Mouse (Mus musculus): Measurements from ENCODE around the gene Gm26566. TPM values are rescaled to one million over a fixed set of nuclear protein-coding genes. Genes with fewer than 3 reads are reported as not detected.
"Not testable (repeated sequence)": the region's sequence is repeated elsewhere in the genome, so short reads cannot be mapped to it uniquely, and the experiment has no call there.

Gm26566 gene
- total RNA-seq, 2 experiments from 2014 or later = 0.50 TPM

DNA sequence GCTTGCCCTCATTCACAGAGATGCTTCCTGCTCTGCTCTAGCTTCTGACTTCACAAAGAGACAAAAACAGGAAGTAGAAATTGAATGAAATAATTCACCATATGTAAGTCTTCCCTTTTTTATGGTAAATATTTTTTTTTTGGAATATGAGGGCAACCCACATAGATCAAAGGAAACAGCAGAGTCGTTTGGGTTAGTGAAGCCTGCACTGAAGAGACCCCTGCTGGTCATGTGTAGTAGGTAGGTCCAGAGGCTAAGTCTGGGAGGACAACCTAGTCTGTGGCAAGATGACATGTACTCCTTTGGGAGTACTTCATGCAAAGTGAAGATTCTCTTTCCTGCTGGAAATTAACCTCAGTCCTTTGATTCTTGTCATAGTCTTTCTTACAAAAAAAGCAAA, 5.7 kb downstream of the Gm26566 start:
- DNase-seq = peak; percentile 35 to 65
- intact Hi-C loops (cut with DNase I) = loop anchor here (1.0 kb wide), 1 partner anchor 31 kb away; no protein-coding TSS in a partner anchor

DNA sequence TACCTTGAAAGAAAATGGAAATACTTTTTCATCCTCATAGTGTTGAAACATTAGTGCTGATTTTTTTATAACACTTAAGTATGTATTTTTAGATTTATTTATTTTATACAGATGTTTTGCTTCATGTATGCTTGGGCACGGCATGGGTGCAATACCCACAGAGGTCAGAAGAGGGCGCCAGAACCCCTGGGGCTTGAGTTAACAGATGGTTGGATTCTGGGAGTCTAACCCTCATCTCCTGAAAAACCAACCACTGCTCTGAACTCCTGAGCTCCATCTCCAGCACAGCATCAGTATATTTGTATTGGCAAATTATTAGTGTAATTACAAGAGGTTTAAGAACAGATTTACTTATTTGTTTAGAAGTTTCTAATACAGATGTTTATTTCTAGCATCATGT, 16.9 kb downstream of the Gm26566 start:
- intact Hi-C loops (cut with DNase I) = no loop called here
- peak; percentile 70 to 82 for DNase-seq

DNA sequence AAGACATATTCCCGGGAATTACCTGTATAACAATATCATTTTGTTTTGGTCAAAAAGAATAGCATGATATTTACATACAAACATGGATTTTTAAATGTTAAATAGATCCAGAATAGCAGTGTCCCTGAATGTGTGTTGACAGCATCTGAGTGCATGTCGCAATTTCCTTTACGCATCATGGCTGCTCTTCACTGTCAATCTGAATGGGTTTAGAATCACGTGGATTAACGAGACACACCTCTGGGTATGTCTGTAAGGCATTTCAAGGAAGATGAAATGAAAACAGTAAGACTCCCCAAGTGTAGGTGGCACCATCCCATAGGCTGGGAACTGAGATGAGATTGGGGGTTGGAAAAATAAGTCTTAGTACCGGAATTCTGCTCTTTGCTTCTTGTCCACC, 17.4 kb downstream of the Gm26566 start:
- intact Hi-C loops (cut with DNase I) = no loop called here
- no peak for DNase-seq

DNA sequence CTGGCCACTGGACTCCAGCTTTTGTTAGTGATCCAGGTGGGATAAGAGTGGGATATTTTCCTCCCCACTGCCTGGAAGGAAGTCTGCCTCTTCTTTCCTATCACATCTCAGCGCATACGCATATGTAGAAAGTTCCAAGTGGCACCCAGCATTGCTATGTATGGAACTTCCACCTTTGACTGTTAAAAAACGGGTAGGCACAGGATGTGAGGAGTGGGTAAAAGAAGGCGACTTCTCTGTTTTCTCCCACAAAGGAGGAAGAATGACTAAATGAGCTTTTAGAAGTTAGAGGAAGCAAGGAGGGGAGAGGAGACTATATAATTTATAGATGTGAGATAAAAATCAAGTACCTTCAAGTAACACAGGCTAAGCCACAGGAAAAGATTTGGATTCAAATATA, 19.8 kb downstream of the Gm26566 start:
- intact Hi-C loops (cut with DNase I) = loop anchor here (2.0 kb wide), 1 partner anchor 15 kb away; no protein-coding TSS in a partner anchor
- no peak for DNase-seq

DNA sequence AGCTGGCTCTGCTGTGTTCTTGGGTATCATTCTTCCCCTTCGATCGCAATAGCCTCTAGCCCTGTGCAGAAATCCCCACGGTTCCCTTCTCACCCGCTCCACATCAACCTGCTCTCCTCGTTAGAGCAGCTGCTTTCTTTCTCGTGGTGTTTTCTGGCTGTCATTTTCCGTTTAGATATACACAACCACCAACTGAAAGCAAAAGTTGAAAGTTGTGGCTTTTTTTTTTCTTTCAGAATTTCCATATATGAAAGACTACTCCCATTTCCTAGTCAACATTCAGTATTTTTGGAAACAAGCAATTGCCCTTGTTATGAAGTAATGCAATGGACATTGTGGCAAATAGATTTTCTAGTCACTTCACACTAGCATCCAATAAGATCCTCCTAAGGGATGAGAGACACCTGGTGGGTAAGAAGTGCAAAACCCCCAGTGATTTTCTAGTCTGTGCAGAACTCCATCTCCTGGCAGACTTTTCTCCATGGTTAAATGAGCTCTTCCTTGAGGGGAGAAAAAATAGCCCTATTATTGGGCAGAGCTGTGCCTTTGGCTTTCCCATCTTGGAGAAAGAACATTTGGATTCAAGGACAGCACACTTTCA, 21.3 kb downstream of the Gm26566 start:
- DNase-seq = no peak
- intact Hi-C loops (cut with DNase I) = no loop called here

DNA sequence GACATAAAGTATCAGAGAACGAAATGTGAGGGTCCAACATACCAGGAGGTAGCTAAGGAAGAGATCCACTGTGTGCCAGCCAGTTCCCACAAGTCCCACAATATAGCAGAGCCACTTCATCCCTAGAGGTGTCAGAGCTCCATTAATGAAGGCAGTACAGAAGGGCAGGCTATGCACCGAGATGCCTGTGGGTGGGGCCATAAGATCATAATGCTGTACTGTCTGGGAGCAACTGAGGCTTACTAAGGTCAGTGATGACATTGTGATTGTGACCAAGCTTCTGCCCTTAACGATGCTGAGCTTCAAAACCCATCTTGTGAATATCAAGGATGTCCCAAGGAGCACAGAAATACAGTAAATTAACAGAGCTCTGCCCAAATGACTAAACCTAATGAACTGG, 22.6 kb downstream of the Gm26566 start:
- DNase-seq = no peak
- intact Hi-C loops (cut with DNase I) = no loop called here

DNA sequence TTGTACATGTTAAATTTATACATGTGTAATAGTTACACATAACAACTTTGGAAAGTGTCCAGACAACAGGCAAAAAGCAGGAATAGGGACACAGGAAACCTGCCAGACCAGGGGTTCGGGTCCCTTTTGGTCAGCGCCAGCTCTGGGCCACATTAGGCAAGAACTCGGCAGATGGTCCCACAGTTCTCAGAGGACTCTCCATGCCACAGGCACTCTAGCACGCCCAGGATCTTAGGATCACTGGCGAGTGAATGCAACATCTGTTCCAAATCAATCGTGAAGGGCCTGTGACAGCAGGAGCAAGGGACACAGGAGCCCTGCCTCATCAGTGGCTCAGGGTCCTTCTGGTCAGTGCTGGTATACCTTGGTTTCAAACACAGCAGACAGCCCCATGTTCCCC, 28.3 kb downstream of the Gm26566 start:
- intact Hi-C loops (cut with DNase I) = no loop called here
- no peak for DNase-seq

DNA sequence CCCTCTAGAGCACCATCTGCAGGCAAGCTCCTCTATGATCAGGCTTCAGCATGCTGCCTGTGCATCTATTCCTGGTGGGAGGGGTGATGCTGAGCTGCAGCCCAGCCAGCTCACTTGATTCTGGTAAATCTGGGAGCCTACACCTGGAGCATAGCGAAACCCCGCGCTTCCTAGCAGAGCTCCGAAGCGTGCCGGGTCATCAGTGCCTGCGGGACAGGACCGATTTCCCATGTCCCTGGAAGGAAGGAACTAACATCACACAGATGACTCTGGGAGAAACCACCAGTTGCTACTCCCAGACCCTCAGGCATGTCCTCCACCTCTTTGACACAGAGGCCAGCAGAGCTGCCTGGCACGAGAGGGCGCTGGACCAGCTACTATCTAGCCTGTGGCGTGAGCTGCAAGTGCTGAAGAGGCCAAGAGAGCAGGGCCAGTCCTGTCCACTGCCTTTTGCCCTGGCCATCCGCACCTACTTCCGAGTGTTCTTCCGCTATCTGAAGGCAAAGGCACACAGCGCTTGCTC, 33.3 kb downstream of the Gm26566 start, which contains the start of gene Gm13271:
Gene Gm13271 (plus strand): TSS at position 51 of the 523 bp plus-strand sequence.
- intact Hi-C loops (cut with DNase I) = loop anchor here (2.0 kb wide), 1 partner anchor 58 kb away; no protein-coding TSS in a partner anchor
- DNase-seq = peak; percentile 71 to 80

DNA sequence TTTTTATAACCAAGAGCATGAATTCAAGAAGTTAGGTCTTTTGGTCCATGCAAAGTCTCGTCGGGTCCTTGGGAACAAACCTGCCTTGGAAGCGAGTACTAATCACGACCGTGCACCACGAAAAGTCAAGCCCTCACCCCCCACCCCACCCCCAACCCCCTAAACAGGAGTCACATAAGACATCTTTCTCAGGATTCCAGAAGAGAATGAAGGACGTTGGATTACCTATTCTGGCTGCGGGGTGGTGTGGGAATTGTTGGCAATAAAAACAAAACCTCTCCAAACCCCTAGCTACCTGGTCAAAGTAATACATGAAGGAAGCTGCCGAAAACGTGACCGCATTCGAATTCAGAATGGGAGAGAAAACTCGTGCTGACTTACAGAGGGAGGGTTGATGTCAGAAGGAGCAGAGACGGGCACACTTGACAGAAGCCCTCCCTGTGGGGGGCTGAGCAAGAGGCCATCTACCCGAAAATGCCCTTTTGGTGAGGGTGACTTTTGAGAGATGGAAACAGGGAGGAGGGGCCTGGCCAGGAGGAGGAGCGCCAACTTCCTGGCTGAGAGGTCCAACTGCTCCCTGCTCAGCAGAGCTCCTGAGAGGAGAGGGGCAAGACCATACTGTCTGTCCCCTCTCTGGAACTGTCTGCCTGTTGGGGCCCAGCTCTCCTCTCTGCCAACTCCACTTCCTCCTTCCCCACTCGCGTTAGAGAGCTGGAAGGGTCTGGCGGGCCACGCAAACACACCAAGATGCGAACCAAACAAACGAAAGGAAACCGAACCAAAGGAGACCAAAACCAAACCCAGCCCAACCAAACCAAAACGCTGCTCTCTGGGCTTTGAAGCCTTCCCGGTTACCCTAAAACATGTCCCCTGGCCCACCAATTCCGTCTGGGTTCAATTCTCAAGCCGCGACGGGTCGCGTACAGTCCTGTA, 35.2 kb downstream of the Gm26566 start:
- DNase-seq = peak; percentile 12 to 52
- intact Hi-C loops (cut with DNase I) = loop anchor here (2.0 kb wide), 1 partner anchor 16 kb away; no protein-coding TSS in a partner anchor

DNA sequence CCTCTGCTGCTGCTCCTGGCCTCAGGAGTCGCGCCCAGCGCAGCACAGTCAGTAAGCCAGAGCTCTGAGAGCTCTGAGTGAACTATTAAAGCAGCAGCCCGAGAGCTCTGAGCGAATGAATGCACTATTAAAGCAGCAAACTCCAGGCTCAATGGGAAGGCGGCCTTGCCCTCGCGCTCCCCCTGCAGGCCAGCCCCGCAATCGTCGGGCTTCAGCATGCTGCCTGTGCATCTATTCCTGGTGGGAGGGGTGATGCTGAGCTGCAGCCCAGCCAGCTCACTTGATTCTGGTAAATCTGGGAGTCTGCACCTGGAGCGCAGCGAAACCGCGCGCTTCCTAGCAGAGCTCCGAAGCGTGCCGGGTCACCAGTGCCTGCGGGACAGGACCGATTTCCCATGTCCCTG, 36.0 kb downstream of the Gm26566 start:
- intact Hi-C loops (cut with DNase I) = loop anchor here (2.0 kb wide), 1 partner anchor 17 kb away; no protein-coding TSS in a partner anchor
- peak; percentile 93 to 94 for DNase-seq

DNA sequence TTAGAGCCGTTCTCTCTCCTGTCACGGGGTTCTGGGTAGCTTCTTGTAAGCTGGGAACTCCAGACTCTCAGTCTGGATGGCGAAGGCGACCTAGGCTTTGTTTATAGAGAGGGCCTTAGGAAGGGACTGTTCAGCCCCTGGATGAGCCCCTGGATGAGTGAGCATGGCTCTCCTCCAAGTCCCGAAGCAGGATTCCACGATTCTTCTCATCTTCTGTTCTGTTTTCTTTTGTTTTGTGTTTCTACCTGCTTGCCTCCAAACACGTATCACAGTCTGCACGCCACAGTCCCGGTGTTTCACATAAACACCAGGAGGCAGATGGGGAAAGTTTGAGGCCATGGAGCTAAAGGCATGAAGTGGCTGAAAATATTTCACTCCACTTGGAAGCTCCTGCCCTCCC, 37.1 kb downstream of the Gm26566 start:
- DNase-seq = peak in 1 of 2 experiments; percentile 4
- intact Hi-C loops (cut with DNase I) = not testable (repeated sequence)

DNA sequence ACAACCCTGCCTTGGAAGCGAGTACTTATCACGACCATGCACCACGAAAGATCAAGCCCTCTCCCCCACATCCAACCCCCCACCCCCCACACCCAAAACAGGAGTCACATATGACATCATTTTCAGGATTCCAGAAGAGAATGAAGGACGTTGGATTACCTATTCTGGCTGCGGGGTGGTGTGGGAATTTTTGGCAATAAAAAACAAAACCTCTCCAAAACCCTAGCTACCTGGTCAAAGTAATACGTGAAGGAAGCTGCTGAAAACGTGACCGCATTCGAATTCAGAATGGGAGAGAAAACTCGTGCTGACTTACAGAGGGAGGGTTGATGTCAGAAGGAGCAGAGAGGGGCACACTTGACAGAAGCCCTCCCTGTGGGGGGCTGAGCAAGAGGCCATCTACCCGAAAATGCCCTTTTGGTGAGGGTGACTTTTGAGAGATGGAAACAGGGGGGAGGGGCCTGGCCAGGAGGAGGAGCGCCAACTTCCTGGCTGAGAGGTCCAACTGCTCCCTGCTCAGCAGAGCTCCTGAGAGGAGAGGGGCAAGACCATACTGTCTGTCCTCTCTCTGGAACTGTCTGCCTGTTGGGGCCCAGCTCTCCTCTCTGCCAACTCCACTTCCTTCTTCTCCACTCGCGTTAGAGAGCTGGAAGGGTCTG, 38.1 kb downstream of the Gm26566 start, which contains the start of gene Gm13283:
Gene Gm13283 (plus strand): TSS at position 510 of the 659 bp plus-strand sequence.
- peak; percentile 42 to 56 for DNase-seq
- intact Hi-C loops (cut with DNase I) = not testable (repeated sequence)

DNA sequence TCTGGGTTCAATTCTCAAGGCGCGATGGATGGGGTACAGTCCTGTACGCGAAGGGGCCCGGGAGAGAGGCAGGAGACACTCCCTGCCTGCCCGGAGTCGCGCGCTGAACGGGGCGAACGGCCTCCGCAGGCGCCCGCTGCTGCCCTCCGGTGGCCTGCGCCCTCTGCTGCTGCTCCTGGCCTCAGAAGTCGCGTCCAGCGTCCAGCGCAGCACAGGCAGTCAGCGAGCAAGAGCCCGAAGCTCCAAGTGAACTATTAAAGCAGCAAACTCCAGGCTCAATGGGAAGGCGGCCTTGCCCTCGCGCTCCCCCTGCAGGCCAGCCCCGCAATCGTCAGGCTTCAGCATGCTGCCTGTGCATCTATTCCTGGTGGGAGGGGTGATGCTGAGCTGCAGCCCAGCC, 38.8 kb downstream of the Gm26566 start:
- intact Hi-C loops (cut with DNase I) = not testable (repeated sequence)
- peak; percentile 77 to 88 for DNase-seq

DNA sequence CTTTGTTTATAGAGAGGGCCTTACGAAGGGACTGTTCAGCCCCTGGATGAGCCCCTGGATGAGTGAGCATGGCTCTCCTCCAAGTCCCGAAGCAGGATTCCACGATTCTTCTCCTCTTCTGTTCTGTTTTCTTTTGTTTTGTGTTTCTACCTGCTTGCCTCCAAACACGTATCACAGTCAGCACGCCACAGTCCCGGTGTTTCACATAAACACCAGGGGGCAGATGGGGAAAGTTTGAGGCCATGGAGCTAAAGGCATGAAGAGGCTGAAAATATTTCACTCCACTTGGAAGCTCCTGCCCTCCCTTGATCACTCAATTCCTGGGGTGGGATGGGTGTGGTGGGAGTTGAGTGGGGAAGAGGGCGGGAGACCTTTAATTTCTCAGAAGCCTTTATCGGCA, 40.2 kb downstream of the Gm26566 start:
- intact Hi-C loops (cut with DNase I) = not testable (repeated sequence)
- peak; percentile 76 to 77 for DNase-seq

DNA sequence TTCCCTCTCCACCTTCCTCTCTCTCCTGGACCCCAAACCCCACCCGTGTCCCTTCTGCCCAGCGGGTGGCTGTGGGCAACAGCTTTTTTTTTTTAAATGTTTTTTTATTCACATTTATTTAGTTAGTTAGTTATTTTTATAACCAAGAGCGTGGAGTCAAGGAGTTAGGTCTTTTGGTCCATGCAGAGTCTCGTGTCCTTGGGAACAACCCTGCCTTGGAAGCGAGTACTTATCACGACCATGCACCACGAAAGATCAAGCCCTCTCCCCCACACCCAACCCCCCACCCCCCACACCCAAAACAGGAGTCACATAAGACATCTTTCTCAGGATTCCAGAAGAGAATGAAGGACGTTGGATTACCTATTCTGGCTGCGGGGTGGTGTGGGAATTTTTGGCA, 40.7 kb downstream of the Gm26566 start:
- peak; percentile 19 to 21 for DNase-seq
- intact Hi-C loops (cut with DNase I) = not testable (repeated sequence)

DNA sequence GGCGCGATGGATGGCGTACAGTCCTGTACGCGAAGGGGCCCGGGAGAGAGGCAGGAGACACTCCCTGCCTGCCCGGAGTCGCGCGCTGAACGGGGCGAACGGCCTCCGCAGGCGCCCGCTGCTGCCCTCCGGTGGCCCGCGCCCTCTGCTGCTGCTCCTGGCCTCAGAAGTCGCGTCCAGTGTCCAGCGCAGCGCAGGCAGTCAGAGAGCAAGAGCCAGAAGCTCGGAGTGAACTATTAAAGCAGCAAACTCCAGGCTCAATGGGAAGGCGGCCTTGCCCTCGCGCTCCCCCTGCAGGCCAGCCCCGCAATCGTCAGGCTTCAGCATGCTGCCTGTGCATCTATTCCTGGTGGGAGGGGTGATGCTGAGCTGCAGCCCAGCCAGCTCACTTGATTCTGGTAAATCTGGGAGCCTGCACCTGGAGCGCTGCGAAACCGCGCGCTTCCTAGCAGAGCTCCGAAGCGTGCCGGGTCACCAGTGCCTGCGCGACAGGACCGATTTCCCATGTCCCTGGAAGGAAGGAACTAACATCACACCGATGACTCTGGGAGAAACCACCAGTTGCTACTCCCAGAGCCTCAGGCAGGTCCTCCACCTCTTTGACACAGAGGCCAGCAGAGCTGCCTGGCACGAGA, 41.9 kb downstream of the Gm26566 start:
- intact Hi-C loops (cut with DNase I) = not testable (repeated sequence)
- peak; percentile 67 to 70 for DNase-seq

Measured in heart, postnatal 10 days (tissue).